Mouse (Mus musculus) neural tube, embryonic 11.5 days (tissue): ENCODE measurements around the gene Mrpl45. TPM values are rescaled to one million over a fixed set of nuclear protein-coding genes. Genes with fewer than 3 reads are reported as not detected.

Experiments used
- ATAC-seq: fragments of 200-750 bp; cut with Nextera tagmentation; 2 replicates; pipeline ENCODE4 v1.8.0; 2017; ENCODE audit warnings: moderate number of reproducible peaks, mild to moderate bottlenecking, moderate TSS enrichment, moderate library complexity; ENCODE audit not compliant: insufficient read depth, low FRiP score, low TSS enrichment
- DNase-seq: peaks from one replicate; pipeline ENCODE4 v3.0.0-alpha.2; 2015; ENCODE audit warnings: low spot score
- H3K27ac ChIP-seq: fragments of 300-500 bp; sonication (generic); 2 replicates; pipeline ENCODE4 v1.5.1; 2014; ENCODE audit warnings: low read depth, mild to moderate bottlenecking, low read length
- H3K27me3 ChIP-seq: fragments of 300-500 bp; sonication (generic); 2 replicates; pipeline ENCODE4 v1.6.1; 2014; ENCODE audit warnings: mild to moderate bottlenecking, low read length, mixed read lengths; ENCODE audit not compliant: control insufficient read depth, insufficient read depth
- H3K36me3 ChIP-seq: fragments of 300-500 bp; sonication (generic); 2 replicates; pipeline ENCODE4 v1.6.1; 2014; ENCODE audit warnings: mild to moderate bottlenecking, low read length, moderate library complexity, mixed read lengths; ENCODE audit not compliant: control insufficient read depth, insufficient read depth
- H3K4me1 ChIP-seq: fragments of 300-500 bp; sonication (generic); 2 replicates; pipeline ENCODE4 v1.6.1; 2014; ENCODE audit warnings: low read length, mixed read lengths; ENCODE audit not compliant: control insufficient read depth, insufficient read depth
- H3K4me2 ChIP-seq: fragments of 300-500 bp; sonication (generic); 2 replicates; pipeline ENCODE4 v1.6.1; 2014; ENCODE audit warnings: low read depth, mild to moderate bottlenecking, moderate library complexity
- H3K4me3 ChIP-seq: fragments of 300-500 bp; sonication (generic); 2 replicates; pipeline ENCODE4 v1.5.1; 2014; ENCODE audit warnings: low read depth, low read length
- H3K9ac ChIP-seq: fragments of 300-500 bp; sonication (generic); 2 replicates; pipeline ENCODE4 v1.6.1; 2014; ENCODE audit warnings: mild to moderate bottlenecking, low read length
- H3K9me3 ChIP-seq: fragments of 300-500 bp; sonication (generic); 2 replicates; pipeline ENCODE4 v1.6.1; 2016; ENCODE audit warnings: low read length; ENCODE audit not compliant: control insufficient read depth
- WGBS: fragments of 180-500 bp; shearing (Covaris S2); extraction: QIAGEN DNeasy Blood & Tissue Kit; methylation state at CpG from one replicate; pipeline ENCODE4 v1.1.7; 2014; 5-methylcytosine and 5-hydroxymethylcytosine counted together
- polyA plus RNA-seq: library from polyadenylated mRNA; unstranded; fragments of >200 nt; fragmentation: Nextera tagmentation; extraction: Ambion mirVana; gene quantifications from 2 replicates; pipeline ENCODE4 v1.2.1, GENCODE M21; 2014

The Mrpl45 gene
- polyA plus RNA-seq, 1 experiment from 2014 or later = 52.9 TPM

DNA sequence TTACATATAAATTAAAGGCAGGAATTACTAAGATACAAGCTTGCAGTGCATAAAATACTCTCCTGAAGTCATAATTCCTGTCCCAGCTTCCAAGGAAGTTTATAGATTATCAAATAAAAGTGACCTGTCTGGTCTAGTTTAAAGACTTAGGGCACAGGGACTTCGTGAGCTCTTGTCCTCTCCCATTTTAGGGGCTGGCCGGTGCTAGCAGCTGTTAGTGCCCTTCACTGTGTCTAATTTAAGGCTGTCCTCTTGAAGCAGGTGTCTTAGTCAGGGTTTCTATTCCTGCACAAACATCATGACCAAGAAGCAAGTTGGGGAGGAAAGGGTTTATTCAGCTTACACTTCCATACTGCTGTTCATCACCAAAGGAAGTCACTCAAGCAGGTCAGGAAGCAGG, 57.9 kb downstream of the Mrpl45 start:
- H3K27me3 ChIP-seq = no peaks in the 10 kb centered on the region
- H3K9me3 ChIP-seq = no peaks in the 10 kb centered on the region
- no peak overlapping the region for H3K4me3 ChIP-seq
- no peak overlapping the region for H3K27ac ChIP-seq
- H3K36me3 ChIP-seq = peaks cover 8% of the 10 kb centered on the region
- DNase-seq (no peak), ATAC-seq (no peak)
- no peaks in the 10 kb centered on the region for H3K4me1 ChIP-seq
- H3K4me2 ChIP-seq = no peak overlapping the region
- H3K9ac ChIP-seq = no peak overlapping the region
- 88% methylated on average over 2 of the region's 2 CpGs for WGBS

Other genes with a start within 250 kb of the Mrpl45 start
- gene Tbx21, start 200.4 kb upstream of the Mrpl45 start, polyA plus RNA-seq = 0.19 and 0.21 TPM in 2 replicates
- 5.8 and 5.9 TPM in 2 replicates for gene Tbkbp1, start 164.2 kb upstream of the Mrpl45 start, polyA plus RNA-seq
- 85.3 and 86.7 TPM in 2 replicates for gene Kpnb1, start 127.8 kb upstream of the Mrpl45 start, polyA plus RNA-seq
- gene Npepps, start 35.1 kb upstream of the Mrpl45 start, polyA plus RNA-seq = 98.6 and 102 TPM in 2 replicates
- 0.04 and 0.08 TPM in 2 replicates for gene Gpr179, start 36.4 kb downstream of the Mrpl45 start, polyA plus RNA-seq
- 3.1 and 3.2 TPM in 2 replicates for gene Socs7, start 46.8 kb downstream of the Mrpl45 start, polyA plus RNA-seq
- 4.1 and 5.2 TPM in 2 replicates for gene Arhgap23, start 99.8 kb downstream of the Mrpl45 start, polyA plus RNA-seq
- gene 4933428G20Rik, start 184.6 kb downstream of the Mrpl45 start, polyA plus RNA-seq = not detected in 2 replicates